Mouse (Mus musculus): ENCODE results near the gene Sptbn4.

The Sptbn4 gene

DNA sequence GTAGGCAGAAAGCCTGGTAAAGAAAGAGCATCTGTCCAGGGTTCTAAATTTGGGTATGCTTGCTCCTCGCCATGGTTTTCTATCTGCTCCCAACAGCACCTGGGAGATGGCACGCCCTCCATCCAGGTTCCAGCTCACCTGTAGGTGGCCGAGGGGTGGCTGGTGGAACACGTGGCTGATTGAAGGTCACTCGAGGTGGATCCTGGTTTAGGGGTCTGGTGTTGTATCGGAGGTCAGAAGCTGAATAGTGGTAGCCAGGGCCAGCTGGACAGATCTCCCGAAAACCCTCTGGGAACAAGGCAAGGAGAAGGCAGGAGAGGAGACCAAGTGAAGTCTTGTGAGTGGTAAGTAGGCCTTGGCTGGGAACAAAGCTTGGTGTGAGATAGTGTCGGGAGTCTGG is 120.0 kb downstream of the Sptbn4 start:
- DNase-seq (ENCODE audit: low read depth, low spot score) = no peak

DNA sequence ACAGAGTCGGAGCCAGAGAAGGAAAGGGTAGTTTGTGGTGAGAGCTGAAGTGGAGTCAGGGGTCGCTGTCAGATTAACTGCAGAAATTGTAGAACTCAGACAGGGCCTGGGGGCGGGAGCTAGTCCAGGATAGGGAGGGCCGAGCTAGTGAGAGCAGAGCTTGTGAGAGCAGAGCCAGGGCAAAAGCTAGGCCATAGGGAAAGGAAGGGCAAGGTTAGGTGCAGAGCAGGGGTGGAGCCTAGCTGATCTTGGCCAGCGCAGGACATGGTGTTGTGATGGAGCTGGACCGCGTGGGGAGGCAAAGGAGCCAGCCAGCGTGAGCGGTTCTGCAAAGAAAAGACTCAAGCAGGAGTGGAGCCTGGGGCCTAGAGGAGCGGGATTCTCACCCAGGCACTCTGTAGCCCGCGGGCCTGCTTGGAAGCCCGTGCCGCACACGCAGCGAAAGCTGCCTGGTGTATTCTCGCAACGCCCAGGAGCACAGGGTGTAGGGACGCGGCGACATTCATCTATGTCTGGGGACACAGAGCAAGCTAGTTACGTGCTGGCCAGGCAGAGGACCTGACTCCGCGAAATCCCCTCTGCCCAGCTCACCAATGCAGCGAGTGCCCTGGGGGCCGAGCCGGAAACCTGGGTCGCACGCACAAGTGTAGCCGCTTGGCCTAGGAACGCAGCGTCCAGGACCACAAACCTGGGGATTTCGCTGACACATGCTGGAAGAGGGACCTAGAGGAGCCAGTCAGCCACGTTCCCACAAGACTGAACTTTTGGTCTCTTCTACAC is 121.2 kb downstream of the Sptbn4 start:
- DNase-seq (ENCODE audit: low read depth, low spot score) = no peak

DNA sequence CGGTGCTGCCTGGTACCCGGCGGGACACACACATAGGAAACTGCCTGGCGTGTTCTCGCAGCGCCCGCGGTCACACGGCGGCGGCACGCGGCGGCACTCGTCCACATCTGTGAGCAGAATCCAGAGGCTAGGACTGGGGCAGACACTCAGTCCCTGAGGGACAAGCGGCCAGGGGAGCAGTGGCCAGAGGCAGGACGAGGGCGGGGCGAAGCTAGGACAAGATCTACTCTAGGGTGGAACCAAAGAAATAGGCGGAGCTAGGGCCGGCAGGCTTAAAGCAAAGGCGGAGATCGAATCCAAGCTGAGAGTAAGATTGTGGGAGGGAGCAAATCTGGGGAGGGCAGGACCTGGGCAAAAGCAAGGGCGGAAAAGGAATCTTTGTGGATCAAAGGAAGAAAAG is 121.8 kb downstream of the Sptbn4 start:
- DNase-seq (ENCODE audit: low read depth, low spot score) = no peak

- no peak for DNase-seq (ENCODE audit: low read depth, low spot score)
Measured at GRCm38 (mm10) chr7:27324928-27325327, 122.6 kb downstream of the Sptbn4 start.

DNA sequence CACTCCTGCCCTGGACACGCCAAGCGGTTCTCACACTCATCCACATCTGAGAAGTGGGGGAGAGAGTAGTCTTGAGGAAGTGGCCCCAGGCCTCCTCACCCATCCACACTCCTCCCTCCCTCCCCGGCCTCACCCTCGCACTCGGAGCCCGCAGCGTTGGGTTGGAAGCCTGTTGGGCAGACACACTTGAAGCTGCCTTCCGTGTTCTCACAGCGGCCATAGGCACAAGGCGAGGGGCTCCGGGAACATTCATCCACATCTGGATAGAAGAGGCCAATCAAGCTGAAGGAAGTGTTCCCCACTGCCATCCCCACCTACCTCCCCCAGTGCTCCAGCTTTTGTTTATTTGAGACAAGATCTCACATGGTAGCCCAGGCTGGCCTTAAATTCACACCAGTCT is 123.3 kb downstream of the Sptbn4 start:
- no peak for DNase-seq (ENCODE audit: low read depth, low spot score)

GRCm38 (mm10) chr7:27323001-27323400 is 124.5 kb downstream of the Sptbn4 start:
- DNase-seq (ENCODE audit: low read depth, low spot score) = no peak

DNA sequence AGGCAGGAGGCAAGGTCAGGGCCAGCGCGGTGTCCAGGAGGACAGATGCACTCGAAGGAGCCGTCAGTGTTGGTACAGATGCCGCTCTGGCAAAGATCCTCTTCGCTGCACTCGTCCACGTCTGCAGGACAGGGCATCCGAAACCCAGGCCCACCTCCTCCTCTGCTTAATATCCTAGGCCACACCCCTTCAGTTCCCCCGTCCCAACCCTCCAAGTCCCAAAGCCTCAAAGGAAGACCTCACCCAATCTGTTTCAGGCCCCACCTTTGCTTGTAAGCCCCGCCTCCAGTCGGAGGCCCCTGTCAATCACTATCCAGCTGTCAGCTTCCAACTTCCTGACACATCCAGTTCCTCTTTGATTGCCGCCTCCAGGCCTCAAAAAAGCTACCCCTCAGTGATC is 125.2 kb downstream of the Sptbn4 start:
- no peak for DNase-seq (ENCODE audit: low read depth, low spot score)

DNA sequence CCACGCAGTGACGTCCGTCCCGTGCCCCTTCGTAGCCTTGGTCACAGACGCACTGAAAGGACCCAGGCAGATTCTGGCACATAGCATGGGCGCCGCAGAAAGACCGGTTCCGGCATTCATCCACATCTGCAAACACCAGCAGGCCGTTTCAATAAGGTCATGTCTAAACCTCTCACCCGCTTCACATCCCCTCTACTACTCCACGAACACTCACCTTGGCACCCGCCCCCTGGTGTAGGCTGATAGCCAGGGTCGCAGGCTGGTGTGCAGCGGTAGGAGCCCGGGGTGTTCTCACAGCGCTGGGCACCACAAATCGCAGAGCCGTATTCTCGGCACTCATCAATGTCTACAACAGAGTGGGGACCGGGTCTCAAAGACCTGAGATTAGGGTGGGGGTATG is 128.1 kb downstream of the Sptbn4 start:
- DNase-seq (ENCODE audit: low read depth, low spot score) = no peak

GRCm38 (mm10) chr7:27315958-27316357 is 131.5 kb downstream of the Sptbn4 start:
- peak; percentile 57 for DNase-seq (ENCODE audit: low read depth, low spot score)

GRCm38 (mm10) chr7:27314393-27314792 is 133.1 kb downstream of the Sptbn4 start:
- no peak for DNase-seq (ENCODE audit: low read depth, low spot score)

- DNase-seq (ENCODE audit: low read depth, low spot score) = no peak
Measured at GRCm38 (mm10) chr7:27311651-27312284, 135.7 kb downstream of the Sptbn4 start.

GRCm38 (mm10) chr7:27310996-27311535 is 136.4 kb downstream of the Sptbn4 start:
- no peak for DNase-seq (ENCODE audit: low read depth, low spot score)

DNA sequence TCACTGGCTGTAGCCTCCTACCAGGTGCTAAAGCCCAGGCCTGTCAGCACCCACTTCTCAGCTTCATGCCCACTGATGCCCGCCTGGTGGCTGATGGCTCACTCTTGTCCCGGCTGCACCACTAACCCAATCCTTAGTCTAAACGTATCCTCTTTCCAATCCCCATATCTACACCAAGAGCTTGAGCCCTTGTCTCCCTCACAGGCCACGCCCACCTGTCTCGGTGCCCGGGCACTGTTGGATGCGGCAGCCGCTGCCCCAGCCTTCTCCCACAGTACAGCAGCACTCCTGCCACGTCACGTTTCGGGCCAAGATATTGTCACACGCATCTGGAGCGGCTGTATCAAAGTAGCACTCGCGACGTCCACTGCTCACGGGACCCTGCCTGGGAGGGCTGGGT is 137.2 kb downstream of the Sptbn4 start:
- no peak for DNase-seq (ENCODE audit: low read depth, low spot score)

DNA sequence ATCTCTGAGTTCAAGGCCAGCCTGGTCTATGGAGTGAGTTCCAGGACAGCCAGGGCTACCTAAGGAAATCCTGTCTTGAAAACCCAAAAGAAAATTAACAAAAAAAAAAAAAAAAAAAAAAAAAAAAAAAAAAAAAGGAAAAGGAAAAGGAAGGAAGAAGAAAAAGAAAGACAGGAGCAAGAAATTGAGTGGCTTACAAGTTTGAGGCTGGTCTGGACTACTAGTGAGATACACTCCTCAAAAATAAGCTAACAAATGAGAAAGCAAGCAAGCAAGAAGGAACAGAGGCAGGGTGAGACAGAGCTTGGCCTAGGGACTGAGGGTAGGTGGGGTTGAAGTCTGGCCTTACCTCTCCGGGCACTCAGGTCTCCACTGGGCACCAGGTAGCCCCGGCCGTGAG is 137.7 kb downstream of the Sptbn4 start:
- DNase-seq (ENCODE audit: low read depth, low spot score) = no peak

DNA sequence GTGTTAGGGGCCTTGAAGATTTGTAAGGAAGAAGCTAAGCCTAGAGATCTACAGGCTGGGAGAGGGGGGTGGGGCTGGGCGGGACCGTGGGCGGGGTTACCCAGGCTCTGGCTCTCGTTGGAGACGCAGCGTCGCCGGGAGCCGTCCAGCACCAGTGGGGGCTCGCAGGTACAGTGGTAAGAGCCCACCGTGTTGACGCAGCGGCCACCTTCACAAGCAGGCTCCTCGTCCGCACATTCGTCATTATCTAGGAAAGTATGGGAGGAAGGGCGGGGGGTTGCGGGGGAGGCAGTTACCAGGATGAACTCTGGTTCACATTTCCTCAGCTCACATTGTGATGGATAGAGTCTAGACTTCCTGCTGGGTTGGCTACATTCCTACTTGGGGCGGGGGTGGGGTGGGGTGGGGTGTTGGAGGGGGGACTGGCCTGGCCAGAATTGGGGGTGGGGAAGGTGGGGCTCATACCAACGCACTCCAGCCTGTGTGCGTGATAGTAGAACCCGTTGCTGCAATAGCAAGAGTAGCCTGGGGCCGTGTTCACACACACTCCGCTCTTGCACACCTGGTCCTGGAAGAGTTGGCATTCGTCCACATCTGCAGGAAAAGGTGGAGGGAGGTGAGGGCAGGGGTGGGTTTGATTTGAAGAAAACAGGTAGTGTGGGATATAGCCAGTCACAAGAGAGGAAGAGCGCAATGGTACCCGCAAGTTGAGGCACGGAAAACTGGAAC is 138.5 kb downstream of the Sptbn4 start:
- DNase-seq (ENCODE audit: low read depth, low spot score) = no peak

- DNase-seq (ENCODE audit: low read depth, low spot score) = peak; percentile 38
Measured at GRCm38 (mm10) chr7:27307551-27307950, 139.9 kb downstream of the Sptbn4 start.
